Mouse (Mus musculus) left cerebral cortex, adult 18-20 months (tissue): ENCODE data around the gene Dtx3l. TPM values are rescaled to one million over a fixed set of nuclear protein-coding genes. Genes with fewer than 3 reads are reported as not detected.
"Not testable (repeated sequence)": the region's sequence is repeated elsewhere in the genome, so short reads cannot be mapped to it uniquely, and the experiment has no call there.

ENCODE experiments used
- DNase-seq, 2 experiments: peaks; one replicate each; pipeline ENCODE4 v3.0.0; 2021 to 2022; ENCODE audit warnings: low spot score in 2 of 2, mixed read lengths in 1 of 2
- long read RNA-seq, 2 experiments: library from polyadenylated mRNA; stranded (forward); transcript quantifications; one replicate each; pipeline ENCODE4 v2.0.0; 2021
- total RNA-seq, 2 experiments: library from RNA; stranded (reverse); gene quantifications; 2 replicates each; pipeline ENCODE4 v1.2.3; 2021

Dtx3l gene
- 1 to 10 TPM; 4.0 to 5.6 TPM for total RNA-seq
- long read RNA-seq, experiment 1, full-length matches to known transcripts, result 1 of 3 reads
- long read RNA-seq, experiment 1, partial matches to known transcripts, result 2 of 3 reads
- long read RNA-seq, experiment 1, other reads (novel, unspliced or antisense), result 0 of 3 reads
- long read RNA-seq, experiment 2, partial matches to known transcripts, result 2 of 3 reads
- long read RNA-seq, experiment 2, other reads (novel, unspliced or antisense), result 0 of 3 reads

DNA sequence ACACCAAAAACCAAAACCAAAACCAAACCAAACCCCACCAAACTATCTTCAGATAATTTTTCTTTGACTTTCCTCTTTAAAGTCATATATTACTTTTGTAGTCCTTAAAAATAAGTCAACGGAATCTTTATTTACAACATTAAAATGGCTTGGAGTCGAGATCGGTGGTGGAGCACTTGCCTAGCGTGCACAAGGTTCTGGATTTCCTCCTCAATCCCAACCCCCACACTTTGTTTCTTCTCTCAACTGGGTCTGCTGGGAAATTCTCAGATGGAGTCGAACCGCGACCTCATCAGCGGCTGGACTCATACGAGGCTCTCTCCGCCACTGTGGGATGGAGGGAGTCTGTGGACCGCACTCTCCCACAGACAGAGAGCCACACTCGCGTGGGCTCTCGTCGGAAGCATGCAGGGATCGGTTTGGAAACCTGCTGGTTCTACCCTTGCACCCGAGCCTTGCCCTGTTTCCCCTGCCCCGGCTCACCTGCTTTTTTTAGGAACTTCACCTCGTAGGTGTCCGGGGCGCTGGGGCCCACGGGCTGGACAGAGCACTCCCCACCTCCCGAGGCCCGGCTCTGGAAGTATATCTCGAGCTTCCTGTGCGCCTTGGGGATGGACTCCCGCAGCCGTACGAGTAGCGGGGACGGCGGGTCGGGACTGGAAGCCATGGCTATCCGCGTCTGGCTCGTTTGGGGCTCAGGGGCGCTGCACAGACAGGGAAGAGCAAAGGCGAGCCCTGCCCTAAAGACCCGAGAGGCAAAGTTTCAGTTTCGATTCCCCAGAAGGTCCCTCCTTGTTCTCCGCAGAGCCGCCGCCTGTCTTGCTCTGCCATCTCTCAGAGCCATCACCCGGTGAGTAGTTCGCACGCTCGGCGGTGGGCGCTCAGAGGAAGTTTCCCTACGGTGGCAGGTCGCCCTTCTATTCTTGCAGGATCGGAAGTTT is at the start of gene Dtx3l, which contains the start of gene Parp9:
TSS of gene Dtx3l (minus strand) at position 941 of the 941 bp plus-strand sequence.
TSS of gene Parp9 (plus strand) at position 260 of the 941 bp plus-strand sequence.
- peak; percentile 32 to 49 for DNase-seq

DNA sequence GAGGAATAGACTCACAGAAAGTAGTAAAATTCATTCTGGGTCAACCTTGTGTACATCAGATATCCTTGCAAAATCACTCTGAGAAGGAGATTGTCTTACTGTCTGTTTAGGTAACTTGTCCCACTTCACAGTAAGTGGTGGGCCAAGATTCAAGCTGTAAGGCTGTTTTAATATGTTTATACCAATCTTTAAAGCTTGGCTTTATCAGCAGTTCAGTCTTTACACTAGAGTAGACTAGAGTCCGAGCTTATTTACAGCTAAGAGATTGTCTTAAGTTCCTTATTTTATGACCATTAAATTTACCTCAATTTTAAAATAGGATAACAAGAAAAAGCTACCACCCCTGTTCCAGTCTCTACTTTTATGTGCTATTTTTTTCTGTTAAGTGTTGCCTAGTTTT is 49.0 kb upstream of the Dtx3l start:
- DNase-seq, result no peak

DNA sequence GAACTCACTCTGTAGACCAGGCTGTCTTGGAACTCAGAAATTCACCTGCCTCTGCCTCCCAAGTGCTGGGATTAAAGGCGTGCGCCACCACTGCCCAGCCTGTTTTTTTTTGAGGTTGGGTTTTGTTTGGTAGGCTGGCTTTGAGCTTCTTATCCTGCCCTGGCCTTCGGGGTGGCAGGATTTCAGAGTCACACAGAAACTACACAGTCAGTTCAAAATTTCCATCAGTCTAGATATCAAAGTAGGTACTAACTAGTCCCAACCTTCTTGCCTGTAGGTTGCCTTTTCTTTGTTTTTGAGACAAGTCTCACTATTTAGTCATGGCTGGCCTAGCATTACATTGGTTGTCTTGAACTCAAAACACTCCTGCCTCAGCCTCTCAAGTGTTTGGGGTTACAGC is 45.5 kb upstream of the Dtx3l start:
- no peak for DNase-seq

DNA sequence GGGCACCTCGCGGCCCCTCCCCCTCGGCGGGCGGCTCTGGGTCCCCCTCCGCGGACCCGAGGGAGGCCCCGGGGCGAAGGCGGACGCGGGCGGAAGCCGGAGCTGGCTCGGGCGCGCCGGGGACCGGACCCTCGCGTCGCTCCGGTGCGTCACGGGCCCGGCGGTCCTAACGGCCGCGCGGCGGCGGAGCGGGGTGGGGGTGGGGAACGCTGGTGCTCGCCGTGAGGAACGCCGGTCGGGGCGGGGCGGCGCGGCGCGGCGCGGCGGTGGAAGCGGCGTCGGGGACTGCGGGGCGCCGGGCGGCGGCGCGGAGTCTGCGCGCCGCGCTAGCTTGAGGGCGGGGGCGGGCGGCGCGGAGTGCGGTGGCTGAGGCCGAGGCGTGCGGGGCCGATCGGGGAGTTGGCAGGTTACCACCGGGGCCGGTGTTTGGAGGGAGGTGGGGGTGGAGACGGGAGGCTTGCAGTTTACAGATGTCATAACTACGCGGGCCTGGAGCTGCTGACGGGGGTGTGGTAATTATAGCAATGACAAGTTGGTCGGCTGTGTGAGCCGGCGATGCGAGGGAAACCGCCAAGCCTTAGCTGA is 44.7 kb upstream of the Dtx3l start:
- peak; percentile 75 to 79 for DNase-seq

DNA sequence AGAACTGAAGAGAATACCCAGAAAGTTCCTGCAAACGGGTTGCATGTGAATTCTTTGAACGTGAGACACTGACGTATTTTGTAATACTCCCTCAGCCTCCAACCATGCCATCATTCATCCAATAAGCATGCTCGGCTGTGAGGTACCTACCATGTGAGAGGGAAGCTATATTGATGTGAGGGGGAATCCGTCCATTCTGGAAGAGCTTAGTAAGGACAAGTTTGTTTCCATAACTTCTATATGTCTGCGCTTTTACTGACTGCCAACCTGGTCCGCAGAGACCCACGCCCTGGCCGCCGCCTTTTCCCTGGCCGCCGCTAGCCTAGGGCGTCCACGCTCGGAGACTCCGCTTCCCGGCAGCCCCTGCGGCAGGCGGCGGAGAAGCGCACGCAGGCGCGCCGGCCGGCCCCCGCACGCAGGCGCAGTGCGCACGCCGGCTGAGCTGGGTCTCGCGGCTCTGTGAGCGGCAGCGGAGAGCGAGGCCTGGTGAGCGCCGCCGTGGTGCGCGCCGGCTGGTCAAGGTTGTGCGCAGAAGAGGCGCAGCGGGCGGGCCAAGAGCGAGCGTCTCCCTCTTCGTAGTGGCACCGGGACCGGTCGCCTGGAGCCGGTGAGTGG is 44.1 kb upstream of the Dtx3l start:
- DNase-seq, result peak; percentile 88 to 94

DNA sequence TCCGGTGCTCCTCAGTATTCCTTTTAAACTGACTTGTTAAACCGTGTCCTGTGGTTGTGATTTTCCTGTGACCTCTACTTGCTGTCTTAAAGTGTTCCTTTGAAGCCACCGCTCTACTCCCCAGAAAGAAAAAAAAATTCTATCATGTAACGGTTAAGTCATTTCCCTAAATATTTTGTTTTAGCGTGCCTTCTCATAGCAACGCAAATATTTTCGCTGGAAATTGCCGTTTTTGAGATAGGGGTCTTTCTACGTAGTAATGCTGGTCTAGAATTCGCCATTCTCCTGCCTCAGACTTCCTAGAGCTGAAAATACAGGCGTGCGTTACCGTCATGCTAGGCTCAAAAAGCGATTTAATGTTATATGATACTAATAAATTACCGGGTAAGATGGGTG is 43.6 kb upstream of the Dtx3l start:
- DNase-seq, result no peak

DNA sequence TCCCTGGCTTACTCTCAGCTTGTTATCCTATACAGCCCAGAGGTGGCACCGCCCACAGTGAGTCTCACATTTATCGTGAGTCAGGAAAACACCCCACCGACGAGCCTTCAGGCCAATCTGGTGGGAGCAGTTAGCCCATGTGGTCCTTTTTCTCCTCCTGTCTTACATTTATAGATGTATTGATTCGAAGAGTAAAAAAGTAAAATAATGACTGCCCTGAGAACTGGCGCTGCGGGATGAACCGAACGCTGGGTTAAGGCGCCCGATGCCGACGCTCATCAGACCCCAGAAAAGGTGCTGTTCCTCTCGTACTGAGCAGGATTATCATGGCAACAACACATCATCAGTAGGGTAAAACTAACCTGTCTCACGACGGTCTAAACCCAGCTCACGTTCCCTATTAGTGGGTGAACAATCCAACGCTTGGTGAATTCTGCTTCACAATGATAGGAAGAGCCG is 42.4 kb upstream of the Dtx3l start:
- peak; percentile 100 for DNase-seq

DNA sequence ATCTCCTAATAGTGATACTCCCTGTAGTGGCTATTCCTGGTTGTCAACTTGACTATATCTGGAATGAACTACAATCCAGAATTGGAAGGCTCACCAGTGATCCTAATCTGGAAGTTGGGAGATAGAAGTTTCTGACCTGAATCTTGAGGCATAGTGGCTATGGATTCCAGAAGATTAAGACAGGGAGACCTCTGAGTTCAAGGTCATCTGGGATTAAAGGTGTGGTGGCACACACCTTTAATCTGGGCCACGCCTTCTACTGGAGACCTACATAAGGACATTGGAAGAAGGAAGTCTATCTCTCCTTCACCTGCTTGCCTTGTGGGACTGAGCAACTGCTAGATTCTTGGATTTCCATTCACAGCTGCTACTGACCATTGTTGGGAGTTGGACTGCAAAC is 39.5 kb upstream of the Dtx3l start, which contains the start of gene Kpna1:
TSS of gene Kpna1 (plus strand) at position 301 of the 400 bp plus-strand sequence.
- not testable (repeated sequence) for DNase-seq

DNA sequence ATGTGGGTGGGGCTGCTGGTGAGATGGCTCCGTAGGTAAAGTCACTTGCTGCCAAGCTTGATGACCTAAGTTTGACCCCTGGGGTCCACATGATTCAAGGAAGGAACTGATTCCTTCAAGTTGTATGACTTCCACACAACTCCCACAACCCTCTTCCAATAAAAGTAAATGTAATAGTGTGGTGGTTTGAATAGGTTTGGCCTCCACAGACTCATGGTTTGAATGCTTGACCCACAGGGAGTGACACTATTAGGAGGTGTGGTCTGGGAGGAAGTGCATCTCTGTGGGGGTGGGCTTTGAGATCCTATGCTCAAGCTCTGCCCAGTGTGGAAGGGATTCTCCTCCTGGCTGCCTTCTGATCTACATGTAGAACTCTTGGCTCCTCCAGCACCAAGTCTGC is 35.1 kb upstream of the Dtx3l start:
- no peak for DNase-seq

DNA sequence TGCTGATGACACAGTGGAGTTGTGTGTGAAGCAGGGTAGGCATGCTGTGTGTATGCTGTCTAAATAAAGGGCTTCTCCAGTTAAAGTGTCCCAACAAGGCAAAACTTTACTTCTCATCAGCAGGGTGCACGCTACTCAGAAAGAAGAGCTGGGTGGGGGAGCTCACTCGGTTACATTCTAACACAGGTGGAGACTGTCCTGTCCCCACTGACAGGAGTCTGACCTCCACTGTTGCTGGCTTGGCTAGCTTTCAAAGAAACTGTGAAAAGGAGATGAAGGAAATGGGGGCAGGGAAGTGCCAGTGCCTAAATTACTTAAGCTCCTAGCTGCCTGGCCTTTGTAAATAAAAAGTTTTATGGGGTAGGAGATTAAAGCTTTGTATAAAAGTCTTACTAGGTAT is 29.2 kb upstream of the Dtx3l start:
- DNase-seq, result no peak

DNA sequence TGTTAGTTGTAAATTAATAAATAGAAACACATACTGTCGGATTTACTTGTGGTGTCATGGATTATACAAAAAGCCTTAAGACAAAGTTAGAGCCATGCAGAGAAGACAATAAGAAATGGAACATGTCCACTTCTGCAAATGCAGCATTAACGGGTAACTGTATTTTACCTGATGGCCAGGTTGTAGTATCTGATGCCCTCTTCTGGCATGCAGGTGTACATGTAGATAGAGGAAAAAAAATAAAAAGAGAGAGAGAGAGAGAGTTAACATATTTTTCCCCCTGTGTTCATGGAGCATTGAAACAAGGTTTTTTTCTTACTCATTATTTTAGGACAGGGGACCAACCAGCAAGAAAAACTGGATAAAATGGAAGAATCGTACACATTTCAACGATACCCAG is 28.4 kb upstream of the Dtx3l start:
- DNase-seq, result no peak

DNA sequence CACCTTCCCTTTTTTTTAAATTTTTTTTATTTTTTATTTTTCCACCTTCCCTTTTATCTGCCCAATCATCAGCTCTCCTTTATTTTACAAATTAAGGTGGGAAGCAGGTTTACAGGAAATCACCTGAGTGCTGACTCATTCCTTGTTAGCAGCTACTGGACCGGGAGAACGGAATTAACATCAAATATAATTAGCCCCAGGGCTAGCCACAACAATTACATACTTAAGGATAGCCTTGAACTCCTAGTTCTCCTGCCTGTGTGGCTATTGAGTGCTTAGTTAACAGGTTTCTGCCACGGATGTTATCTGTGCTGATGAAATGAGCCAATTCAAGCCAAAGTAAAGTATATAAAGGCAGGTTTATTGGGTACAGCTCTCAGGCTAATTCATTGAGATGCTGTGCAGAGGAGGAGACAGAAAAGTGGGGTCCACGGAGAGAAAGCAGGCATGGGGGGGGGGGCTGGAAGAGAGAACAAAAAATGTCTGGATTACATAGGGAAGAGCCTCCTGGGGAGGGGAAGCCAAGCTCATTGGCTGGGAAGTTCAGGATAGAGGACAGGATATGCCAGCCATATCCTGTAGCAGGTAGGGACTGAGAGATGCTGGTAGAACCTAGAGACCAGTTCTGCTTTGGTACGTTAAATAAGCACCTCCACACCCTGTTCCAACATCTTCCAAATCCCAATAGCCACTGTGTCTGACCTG is 27.6 kb upstream of the Dtx3l start:
- no peak for DNase-seq

DNA sequence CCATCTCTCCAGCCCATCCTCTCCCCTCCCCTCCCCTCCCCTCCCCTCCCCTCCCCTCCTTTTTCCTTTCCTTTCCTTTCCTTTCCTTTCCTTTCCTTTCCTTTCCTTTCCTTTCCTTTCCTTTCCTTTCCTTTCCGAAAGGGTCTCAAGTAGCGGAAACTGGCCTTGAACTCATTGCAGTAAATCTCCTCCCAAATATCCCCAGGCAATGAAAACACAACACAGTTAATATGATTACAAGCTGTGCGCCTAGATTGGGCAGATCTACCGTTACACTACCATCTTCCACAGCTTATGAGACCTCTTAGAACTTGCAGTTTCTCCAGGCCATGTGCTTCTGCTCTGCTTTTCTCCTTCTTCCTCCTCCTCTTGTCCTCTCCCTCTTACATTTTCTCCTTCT is 27.0 kb upstream of the Dtx3l start:
- not testable (repeated sequence) for DNase-seq

DNA sequence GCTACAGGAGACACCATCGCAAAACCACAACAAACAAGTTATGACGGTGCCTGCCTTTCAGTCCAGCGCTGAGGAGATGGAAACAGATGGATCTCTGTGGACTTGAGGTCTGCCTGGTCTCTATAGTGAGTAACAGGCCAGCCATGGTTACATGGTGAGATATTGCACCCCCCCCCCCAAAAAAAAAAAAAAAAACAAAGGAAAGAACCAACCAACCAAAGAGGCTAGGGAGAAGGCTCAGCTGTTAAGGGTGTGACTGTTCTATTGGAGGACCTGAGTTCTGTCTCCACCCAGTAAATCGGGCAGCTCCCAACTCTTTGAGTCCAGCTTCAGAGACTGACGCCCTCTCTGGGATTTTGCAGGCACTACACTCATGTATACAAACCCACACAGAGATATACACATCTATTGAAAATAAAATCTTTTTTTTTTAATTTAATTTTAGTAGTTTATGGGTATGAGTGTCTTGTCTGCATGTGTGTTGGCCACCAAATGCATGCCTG is 13.7 kb upstream of the Dtx3l start:
- no peak for DNase-seq

DNA sequence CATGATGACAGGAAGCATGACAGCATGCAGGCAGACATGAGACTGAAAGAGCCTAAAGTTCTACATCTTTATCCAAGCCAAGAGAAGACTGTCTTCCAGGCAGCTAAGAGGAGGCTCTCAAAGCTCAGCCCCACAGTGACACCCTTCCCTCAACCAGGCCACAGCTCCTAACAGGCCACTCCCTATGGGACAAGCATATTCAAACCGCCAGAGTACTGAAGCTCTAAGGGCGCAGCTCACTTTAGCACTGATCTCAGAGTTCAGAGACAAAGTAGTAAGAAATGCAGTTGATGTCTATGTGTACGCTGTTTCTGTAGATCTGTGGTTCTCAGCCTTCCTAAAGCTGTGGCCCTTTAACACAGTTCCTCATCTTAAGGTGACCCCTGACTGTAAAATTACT is 12.3 kb upstream of the Dtx3l start:
- DNase-seq, result no peak

DNA sequence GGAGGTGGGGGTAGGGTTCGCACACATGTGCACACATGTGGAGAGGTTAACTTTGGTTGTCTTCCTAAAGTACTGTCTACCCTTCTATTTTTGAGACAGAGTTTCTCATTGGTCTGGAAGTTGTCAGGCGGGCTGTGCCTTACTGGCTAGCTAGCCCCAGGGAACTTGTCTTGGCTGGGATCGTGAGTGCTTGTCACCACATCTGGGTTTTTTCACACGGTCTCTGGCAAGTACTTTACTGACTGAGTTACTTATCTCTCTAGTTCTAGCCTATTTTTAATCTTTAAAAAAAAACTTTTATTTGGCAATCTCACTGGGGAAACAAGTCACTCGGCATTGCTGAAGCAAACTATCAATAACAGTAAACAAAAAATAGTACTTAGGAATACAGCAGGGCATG is 10.3 kb upstream of the Dtx3l start:
- DNase-seq, result no peak

DNA sequence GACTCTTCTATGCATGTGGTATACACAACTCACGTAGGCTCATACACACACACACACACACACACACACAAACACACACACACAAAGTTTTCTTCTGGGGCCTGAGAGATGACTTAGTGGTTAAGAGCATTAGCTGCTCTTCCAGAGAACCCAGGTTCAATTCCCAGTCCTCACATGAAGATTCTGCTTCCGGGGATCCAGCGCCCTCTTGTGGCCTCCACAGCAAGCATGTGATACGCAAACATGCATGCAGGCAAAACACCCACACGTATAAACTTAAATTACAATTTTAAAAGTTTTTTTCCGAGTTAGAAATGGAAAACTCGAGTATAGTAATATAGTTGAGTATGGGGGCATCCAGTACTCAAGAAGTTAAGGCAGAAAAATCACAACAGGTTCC is 2.4 kb upstream of the Dtx3l start:
- no peak for DNase-seq

DNA sequence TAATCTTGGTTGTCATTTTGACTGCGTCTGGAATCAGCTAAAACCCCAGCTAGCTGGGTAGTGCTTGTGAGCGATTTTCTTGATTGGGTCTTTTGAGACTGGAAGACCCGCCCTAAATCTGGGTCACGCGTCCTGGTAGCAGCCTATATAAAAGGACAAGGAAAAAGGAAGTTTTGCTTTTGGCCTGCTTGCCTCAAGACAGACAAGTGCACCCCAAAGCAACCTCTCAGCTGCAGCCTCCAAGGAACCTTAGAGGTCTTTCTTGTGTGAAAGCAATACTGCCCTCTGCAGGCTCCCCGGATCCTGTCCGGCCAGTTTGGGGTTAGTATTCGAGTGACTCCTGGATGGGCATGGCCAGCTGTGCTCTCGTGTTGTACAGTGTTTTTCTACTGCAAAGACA is 739 bp upstream of the Dtx3l start:
- peak; percentile 73 to 74 for DNase-seq

DNA sequence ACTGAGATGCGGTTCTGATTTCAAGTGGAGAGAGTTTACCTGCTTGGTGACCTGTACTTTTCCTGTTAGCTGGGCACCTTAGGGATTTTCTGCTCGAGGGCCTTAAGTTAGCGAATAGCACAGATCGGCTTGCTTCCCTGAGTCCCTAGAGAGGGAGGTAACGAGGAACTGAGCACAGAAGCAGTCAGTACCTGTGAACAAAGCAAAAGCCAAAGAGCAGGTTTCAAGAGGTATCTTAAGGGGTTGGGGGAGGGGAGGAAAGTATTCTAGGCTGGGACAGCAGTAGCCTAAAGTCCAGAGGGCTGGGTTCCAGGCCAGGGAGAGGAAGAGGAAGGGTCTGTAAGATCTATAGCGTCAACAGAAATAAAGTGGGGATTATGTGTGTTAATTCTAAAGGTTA is 310 bp upstream of the Dtx3l start:
- no peak for DNase-seq

DNA sequence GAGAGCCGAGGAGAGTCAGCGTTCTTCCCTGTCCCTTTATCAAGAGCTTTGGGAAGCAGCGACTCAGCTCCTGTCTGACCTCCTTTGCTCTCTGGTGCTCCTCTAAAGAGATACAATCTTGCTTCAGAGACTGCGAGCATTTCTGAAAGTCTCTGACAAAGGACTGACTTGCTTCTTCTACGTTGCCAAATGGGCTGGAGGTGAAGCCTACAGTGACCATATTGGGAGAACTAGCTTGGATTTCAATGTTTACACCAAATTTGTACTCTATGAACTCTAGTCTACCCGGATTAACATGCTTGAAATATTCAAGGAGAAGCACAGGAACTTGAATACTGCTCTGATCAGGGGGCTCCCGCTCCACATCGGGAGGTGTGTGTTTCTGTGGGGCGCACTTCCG is 5.8 kb downstream of the Dtx3l start:
- DNase-seq, result no peak
